Mouse (Mus musculus): ENCODE results near the gene Glra3.

The Glra3 gene

DNA sequence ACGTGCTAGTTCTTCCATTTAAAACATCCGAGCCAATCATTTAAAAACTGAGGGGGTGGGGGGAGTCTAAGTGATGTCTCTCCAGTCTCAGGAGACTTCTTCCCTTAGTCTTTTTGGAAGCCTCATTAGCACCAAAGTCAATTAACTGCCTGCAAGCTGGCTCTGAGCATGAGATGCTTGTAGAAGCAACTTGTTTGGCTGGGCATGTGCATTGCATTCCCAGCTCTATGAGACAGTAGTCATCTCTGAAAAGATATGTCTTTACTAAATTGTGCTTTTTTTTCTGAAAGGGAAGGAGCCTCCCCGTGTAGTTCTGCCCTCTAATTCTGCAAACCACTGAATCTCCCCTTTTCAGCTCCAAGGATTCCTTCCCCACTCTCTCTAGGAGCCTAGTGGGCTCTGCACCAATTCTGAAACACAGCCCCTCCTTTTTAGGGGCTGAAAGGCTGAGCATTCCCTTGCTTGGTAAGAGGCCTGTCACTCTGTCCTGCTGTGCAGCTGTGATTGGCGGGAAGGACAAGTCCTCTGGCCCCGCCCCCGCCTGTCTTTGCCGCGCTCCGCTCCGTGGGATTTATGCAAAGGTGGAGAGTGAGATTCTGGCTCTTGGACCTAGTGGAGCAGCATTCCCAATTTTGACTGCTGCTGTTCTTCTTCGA, at the start of gene Glra3:
Gene Glra3, plus strand, starts transcription at position 591 of the 656 bp plus-strand sequence.
- no peak for DNase-seq (ENCODE audit: low spot score)

DNA sequence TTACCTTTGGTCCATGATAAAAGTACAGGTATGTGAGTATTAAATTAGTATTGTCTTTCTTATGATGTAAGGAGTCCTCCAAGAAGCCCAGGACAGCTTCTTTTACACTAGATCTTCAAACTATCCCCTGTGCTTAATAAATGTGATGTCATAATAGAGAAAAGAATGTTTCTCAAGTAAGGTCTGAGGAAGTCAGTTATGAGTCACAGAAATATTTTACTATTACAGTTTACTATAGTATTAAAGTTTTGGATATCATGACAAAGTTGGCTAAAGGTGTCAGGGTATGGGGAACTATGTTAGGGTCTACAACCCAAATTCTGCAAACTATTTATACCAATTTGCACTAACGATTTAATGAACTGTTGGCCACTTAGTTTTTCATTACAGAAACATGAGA, 33.4 kb upstream of the Glra3 start, which contains the start of gene Adam29:
Gene Adam29, minus strand, starts transcription at position 101 of the 400 bp plus-strand sequence.
- no peak for DNase-seq (ENCODE audit: low spot score)

DNA sequence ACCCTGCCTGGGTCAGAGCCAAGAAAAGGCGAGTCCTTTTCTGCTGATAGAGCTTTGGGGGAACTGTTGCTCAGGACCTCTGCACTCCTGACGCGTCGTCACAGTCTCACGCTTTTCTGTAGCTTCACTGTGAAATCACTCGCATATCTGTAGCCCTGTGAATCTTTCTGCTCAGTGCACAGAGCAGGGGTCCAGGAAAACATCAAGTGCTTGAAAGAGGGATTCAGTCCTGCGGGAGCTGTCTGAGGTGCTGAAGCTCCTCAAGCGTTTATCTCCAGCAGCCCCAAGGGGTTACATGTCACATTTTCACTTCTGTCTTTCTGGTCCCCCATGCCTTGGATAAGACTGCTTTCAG, 243 bp downstream of the Glra3 start:
- DNase-seq (ENCODE audit: low spot score), result peak; percentile 5

DNA sequence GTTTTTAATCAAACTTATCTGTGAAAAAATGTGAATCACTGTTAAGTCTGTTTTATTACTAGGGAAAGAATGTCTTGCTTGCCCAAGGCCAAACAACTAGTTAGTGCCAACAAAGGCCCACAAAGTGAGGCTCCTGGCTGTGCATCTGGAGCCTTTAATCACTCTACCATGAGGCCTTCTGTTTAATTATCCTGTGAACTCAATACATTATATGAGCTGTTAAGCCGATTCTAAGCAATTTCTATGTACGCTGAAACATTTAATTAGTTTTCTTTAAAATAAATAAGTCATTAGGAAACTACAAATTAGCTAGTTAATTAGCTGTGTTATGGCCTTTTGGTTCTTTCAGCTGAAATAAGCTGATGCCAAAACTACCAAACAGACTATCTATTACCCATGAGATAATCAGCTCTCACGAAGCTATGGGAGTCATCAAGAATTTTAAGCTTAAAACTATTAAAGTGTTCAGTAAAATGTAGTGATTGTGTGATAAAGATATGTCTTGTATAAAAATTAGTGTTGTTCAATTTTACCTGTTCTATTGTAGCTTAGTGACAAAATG, 24.6 kb downstream of the Glra3 start:
- DNase-seq (ENCODE audit: low spot score), result no peak

DNA sequence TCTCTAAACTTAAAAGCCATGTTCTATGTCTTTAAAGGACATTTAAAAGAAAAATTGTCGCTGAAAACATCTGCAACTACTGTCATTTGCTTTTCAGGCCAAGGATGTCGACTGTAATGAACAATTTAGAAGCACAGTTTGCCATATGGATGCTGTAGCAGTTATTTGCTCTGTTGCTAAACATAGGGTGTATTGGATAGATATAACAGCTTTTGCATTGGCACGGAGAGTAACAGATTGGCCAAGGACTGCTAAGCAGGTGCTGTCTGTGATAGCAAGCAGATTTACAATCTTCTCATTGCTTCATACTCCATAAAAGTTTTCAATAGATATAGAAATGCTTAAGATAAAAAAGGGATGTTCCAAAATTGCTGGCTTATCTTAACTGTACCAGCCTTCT, 57.6 kb downstream of the Glra3 start:
- no peak for DNase-seq (ENCODE audit: low spot score)

DNA sequence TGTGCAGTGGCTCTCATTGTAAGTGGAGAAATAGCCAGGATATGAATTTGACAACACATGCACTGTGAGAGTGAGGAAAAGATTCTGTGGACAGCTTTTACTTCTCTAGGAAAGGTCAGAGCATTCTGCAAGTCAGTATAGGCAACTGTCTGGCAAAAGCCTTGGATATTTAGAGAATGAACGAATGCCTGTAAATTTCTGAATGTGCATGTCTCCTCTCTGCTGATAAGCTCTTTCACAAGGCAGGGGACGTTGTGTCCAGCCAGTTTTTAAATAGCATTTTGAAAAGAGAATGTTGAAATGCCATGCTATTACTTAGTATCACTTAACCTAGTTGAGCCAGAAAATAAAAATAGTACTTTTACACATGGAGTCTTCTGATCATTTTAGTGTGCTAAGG, 114.1 kb downstream of the Glra3 start:
- DNase-seq (ENCODE audit: low spot score), result no peak

DNA sequence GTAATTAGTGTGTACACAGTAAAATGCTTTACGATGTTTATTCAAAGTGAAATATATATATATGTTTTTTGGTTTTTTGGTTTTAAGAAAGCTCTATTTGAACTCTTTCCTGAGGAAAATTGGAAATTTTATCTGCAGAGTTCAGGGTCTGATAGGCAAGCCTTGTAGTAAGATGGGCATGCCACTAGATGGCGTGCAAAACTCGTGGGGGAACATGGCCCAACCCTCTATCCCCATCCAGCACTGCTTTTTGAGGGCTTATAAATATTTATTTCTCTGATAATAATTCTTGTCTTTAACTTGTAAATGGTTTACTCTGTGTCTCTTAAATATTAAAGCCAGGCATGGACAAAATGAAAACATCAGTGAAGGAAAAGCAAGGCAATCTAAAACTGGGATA, 122.8 kb downstream of the Glra3 start:
- DNase-seq (ENCODE audit: low spot score), result no peak

DNA sequence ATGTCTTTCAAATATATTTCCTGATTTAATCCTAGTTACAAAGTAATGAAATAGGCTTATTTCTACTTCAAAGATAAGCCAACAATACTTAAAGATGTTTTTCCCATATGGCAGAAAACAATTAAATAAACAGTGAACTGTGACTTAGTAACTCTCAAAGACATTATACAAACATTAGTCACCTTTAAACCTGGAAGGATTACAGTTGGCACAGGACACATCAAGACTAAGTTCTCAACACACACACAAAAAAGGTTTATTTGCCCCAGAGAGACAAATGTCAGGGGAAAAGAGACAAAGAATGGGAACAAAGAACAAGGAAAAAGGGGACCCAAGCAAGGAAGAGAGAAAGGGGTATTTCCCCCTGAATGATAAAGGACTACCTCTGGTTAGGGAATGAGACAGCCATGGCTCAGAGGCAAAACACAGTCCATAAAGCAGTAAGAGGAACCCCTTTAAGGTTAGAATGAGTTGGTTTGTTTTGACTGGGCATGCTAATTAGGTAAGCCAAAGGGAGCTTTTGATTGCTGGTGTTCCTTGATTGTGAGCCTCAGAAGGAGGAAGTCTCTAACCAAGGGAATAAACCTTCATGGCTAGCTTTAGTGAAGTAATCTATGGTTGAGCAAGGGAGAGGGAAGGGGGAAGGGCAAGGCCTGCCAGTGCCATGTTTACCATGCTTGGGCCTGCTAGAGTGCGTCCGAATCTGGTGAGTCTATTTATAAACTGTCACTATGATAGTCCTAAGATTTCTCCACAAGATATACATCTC, 130.4 kb downstream of the Glra3 start:
- DNase-seq (ENCODE audit: low spot score), result no peak

DNA sequence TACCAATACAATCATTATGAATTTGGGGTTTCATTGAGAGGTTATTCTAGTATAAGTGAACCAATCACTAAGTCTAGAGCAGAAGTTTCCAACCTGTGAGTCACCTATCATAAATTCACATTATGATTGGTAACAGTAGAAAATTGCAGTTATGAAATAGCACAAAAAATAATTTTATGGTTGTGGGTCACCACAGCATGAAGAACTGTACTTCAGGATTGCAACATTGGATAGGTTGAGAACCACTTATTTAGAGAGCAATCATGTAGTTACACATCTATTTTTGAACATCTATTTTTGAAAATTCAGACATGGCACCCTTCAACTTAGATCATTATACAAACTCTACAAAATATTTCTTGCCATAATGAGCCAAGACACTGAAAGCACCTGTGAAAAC, 143.4 kb downstream of the Glra3 start:
- DNase-seq (ENCODE audit: low spot score), result no peak

DNA sequence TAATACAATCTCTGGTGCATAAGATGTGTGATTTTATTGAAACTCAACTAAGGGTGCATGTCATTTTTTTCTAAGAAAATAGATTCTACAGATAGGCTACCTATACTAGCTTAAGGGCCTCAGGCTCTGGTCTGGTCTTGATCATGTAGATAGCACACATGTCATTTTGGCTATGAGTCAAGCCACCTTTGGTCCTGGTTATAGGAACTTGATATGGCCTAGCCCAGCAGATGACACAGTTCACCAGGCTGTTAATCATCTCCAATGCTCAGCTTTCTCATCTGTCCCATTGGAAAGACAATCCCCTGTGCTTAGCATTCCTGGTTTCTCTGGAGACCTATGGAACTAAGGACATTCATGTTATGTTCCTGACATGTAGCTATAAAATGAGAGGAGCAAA, 154.1 kb downstream of the Glra3 start:
- no peak for DNase-seq (ENCODE audit: low spot score)

DNA sequence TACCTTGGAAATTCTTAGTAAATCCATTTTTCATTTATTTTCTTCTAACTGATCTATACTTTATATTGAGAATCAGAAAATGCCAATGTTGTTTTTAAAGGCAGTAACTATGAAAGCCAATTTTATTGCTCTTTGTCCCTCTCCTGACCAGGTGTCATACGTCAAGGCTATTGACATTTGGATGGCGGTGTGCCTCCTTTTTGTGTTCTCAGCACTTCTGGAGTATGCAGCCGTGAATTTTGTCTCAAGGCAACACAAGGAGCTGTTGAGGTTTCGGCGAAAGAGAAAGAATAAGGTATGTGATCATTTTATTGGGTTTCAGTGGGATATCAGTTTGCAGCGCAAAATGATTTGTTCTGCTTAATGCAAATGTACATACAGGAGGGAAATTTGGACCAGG, 170.0 kb downstream of the Glra3 start:
- DNase-seq (ENCODE audit: low spot score), result no peak

DNA sequence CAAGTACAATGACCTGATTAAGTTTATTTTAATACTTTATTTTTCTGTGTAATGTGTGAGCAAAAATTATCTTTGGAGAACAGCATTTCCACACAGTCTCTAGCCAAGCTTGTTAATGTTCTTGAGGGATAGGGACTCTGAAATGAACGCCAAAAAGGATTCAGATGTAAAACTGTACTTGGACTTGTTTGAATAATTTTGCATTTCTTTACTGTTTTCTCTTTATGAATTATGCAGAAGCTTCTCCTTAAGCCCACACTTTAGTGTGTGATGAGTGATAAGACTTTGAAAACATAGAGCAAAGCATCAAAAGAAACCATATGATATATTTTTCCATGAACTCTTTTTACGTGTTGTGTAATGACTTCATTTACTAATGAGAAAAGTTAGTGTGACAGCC, 189.1 kb downstream of the Glra3 start:
- no peak for DNase-seq (ENCODE audit: low spot score)

DNA sequence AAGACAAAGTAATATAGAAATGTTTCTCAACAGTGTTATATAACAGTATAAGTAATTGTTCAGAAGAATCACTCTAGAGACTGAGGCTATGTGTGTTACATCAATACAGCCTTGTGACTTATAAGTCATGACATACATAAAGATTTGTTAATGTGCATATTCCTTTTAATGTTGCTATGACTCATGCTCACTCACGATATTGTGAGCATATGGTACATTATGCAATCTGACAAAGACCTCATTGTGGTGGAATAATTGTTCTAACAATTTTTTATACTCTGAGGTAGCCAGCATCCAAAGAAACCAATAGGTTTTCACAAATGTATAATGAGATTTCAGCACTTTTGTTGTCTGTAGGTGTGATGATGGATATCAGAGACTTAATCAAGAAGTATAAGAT, 210.4 kb downstream of the Glra3 start:
- no peak for DNase-seq (ENCODE audit: low spot score)

DNA sequence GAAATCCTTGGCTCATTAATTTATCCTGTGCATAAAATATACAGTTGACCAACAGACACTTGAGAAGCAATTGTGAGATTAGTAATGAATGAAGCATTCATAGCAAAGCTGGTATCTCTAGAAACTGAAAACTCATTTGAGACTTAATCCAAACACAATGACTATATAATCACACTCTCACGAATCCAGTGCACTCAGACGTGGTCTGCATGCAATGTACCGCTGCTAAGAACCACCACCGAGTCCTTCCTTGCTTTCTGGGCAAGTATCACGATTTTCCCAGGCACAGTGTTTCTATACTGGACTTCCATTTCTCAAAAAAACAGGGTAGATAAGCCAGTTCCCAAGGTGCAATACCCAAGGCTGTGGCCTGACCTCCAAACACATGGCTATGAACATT, 211.3 kb downstream of the Glra3 start:
- no peak for DNase-seq (ENCODE audit: low spot score)

DNA sequence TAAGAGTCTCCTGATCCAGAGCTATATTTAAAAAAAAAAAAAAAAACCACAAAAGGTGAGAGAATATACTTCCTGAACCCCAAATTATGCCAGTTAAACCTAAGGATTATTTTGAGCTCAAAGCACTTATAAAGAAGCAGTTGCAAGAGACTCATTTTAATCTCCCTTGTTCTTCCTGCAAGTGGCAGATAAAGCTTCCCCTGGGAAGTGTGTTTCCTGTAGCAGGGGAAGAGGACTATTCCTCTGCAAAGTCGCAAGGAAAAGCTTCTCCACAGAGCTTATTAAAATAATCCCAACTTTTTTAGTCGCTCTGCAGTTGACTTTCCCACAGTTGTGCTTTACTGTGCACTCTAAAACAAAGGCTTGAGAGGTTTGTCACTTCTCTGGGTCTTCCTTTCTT, 218.7 kb downstream of the Glra3 start:
- DNase-seq (ENCODE audit: low spot score), result no peak

All from yolk sac, embryonic 10.5 days (tissue).